Mouse (Mus musculus): ENCODE results near the gene Trit1. TPM values are rescaled to one million over a fixed set of nuclear protein-coding genes. Genes with fewer than 3 reads are reported as not detected.

The Trit1 gene
- 27.6 and 28.2 TPM in 2 replicates for polyA plus RNA-seq (2016; fragmentation: Nextera tagmentation; extraction: Ambion mirVana)

GRCm38 (mm10) chr4:123016451-123016957 is at the start of gene Trit1:
TSS of gene Trit1 (plus strand) at chr4:123016597.
- DNase-seq (ENCODE audit: low spot score): peak; percentile 98
- Histone ChIP-seq H3K27ac (replicated peaks) (peak within 1 kb of the TSS; percentile 97), H3K27me3 (ENCODE audit: low read depth, poor library complexity, severe bottlenecking) (no peaks in the 10 kb centered on the region), H3K36me3 (peaks cover 31% of the 10 kb centered on the region), H3K4me1 (peaks cover 66% of the 10 kb centered on the region), H3K9me3 (replicated peaks) (no peaks in the 10 kb centered on the region), H3K4me3 (peak within 1 kb of the TSS; percentile 94)
- 0% methylated on average over 34 of the region's 34 CpGs for WGBS

DNA sequence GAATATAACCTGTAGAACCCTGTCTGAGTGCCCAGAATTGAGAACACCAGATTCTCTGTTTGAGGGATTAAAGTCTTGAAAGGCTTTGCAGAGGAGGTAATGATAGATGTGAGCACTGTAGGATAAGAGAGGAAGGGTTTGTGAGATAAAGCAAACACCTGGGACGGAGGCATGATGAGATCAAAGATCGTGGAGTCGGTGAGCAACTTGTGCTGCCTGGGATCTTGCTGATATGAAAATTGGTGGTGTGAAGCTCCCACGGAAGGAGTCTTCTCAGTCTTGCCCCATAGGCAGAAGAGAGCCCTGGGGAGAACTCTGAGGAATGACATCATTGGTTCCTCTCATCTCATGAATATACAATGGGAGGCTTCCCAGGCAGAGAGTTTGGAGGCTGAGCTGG is 48.3 kb upstream of the Trit1 start:
- no peaks in the 10 kb centered on the region for H3K9me3 ChIP-seq (replicated peaks)
- no peaks in the 10 kb centered on the region for H3K36me3 ChIP-seq
- H3K27me3 ChIP-seq (ENCODE audit: low read depth, poor library complexity, severe bottlenecking): peaks cover 10% of the 10 kb centered on the region; the same call in 1 of the 2 replicates
- H3K4me3 ChIP-seq: no peak overlapping the region
- 88% methylated on average over 4 of the region's 4 CpGs for WGBS
- no peak overlapping the region for H3K27ac ChIP-seq (replicated peaks)
- no peak for DNase-seq (ENCODE audit: low spot score)
- H3K4me1 ChIP-seq: peaks cover 2% of the 10 kb centered on the region

DNA sequence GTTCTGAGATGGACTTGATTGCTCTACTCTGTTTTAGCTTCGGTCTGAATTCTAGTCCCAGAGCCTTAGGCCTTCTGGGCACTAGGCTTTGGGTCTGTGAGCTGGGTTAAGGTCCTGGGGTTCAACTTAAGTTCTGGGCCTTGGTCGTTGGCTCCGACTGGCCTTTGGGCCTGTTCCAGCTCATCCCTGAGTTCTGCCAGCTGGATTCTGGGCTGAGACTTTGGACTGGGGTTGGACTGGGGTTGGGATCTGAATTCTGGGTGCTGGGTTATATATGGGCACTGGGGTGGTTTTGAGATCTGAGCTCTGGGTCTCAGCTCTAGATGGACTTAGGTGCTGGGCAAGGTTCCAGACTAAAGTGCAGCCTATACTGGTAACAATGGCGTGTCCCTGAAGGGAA is 45.2 kb upstream of the Trit1 start:
- no peaks in the 10 kb centered on the region for H3K4me1 ChIP-seq
- no peaks in the 10 kb centered on the region for H3K36me3 ChIP-seq
- no peaks in the 10 kb centered on the region for H3K9me3 ChIP-seq (replicated peaks)
- no peak for DNase-seq (ENCODE audit: low spot score)
- no peak overlapping the region for H3K4me3 ChIP-seq
- no peak overlapping the region for H3K27ac ChIP-seq (replicated peaks)
- WGBS: 92% methylated on average over 4 of the region's 4 CpGs
- H3K27me3 ChIP-seq (ENCODE audit: low read depth, poor library complexity, severe bottlenecking): no peaks in the 10 kb centered on the region

DNA sequence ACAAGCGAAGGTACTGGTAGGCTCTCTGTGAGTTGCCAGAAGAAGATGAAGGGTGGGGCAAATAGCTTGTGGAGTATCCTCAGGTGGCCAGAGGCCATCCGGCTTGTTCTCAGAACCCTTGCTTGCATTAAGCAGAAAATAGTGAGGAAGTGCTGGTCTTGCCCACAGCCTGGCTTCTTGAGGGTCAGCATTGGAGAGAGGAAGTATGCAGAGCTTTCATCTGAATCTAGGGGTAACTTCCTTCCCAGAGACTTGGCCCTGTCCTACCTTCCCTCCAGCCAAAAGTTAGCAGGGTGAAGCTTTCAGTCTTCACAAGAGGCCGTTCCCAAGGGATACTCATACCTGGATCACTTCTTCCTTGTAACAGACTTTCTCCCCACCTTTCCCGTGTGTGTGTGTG is 44.8 kb upstream of the Trit1 start:
- Histone ChIP-seq H3K27me3 (ENCODE audit: low read depth, poor library complexity, severe bottlenecking) (no peaks in the 10 kb centered on the region), H3K27ac (replicated peaks) (no peak overlapping the region), H3K36me3 (no peaks in the 10 kb centered on the region), H3K4me3 (no peak overlapping the region), H3K4me1 (no peaks in the 10 kb centered on the region), H3K9me3 (replicated peaks) (no peaks in the 10 kb centered on the region)
- WGBS: 88% methylated on average over 4 of the region's 4 CpGs
- no peak for DNase-seq (ENCODE audit: low spot score)

DNA sequence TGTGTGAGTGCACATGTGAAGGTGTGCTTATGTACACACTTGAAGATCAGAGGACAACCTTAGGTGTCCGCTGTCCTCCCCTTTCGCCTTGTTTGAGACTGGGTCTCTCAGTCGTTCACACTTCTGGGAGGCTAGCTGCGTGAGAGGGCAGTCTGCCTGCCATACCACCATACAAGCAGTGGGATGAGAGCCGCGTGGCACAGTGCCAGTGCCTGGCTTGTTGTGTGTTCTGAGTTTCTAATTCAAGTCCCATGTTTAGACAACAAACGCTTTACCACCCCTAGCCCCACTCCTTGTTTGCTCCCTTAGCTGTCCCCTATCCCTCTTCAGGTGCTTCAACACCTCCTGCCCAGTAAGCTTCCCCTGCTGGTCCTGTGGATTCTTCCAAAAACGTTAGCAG is 44.3 kb upstream of the Trit1 start:
- H3K27ac ChIP-seq (replicated peaks): no peak overlapping the region
- H3K9me3 ChIP-seq (replicated peaks): no peaks in the 10 kb centered on the region
- WGBS: 72% methylated on average over 8 of the region's 8 CpGs

DNA sequence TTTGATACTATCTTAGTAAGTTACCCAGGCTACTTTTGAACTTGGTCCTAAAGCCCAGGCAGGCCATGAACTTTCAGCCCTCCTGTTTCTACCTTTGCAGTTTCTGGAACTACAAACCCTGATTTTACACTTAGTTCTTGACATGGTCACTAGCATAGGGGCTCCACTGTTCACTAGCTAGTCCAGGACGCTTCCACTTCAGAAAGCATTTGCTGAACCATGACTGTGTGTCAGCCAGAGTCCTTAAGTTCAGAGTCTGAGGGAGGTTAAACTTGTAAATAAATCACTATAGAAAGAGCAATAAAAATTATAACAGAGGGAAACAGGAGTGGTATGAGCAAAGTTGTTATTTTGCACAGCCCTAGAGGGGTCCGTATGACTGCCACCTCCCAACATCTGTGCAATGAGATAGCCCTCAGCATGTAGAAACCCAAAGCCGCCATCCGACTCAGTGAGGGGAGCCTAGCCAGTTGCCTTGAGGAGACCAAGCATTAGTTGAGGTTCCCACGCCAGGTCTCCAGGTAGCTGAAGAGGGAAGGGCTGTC is 41.3 kb upstream of the Trit1 start:
- no peaks in the 10 kb centered on the region for H3K36me3 ChIP-seq
- 88% methylated on average over 5 of the region's 5 CpGs for WGBS
- H3K9me3 ChIP-seq (replicated peaks): no peaks in the 10 kb centered on the region
- H3K27ac ChIP-seq (replicated peaks): no peak overlapping the region
- no peak overlapping the region for H3K4me3 ChIP-seq
- no peaks in the 10 kb centered on the region for H3K4me1 ChIP-seq
- DNase-seq (ENCODE audit: low spot score): no peak
- H3K27me3 ChIP-seq (ENCODE audit: low read depth, poor library complexity, severe bottlenecking): no peaks in the 10 kb centered on the region

More for the DNA sequence above, 44.3 kb upstream of the Trit1 start:
- no peaks in the 10 kb centered on the region for H3K4me1 ChIP-seq
- H3K27me3 ChIP-seq (ENCODE audit: low read depth, poor library complexity, severe bottlenecking): no peaks in the 10 kb centered on the region
- H3K36me3 ChIP-seq: no peaks in the 10 kb centered on the region
- H3K4me3 ChIP-seq: no peak overlapping the region
- no peak for DNase-seq (ENCODE audit: low spot score)

GRCm38 (mm10) chr4:122976885-122977284 is 39.5 kb upstream of the Trit1 start:
- DNase-seq (ENCODE audit: low spot score): no peak
- H3K27ac ChIP-seq (replicated peaks): no peak overlapping the region
- H3K27me3 ChIP-seq (ENCODE audit: low read depth, poor library complexity, severe bottlenecking): peaks cover 8% of the 10 kb centered on the region
- H3K4me1 ChIP-seq: peaks cover 4% of the 10 kb centered on the region; the same call in 1 of the 2 replicates
- no peaks in the 10 kb centered on the region for H3K36me3 ChIP-seq
- no peaks in the 10 kb centered on the region for H3K9me3 ChIP-seq (replicated peaks)
- H3K4me3 ChIP-seq: no peak overlapping the region
- 78% methylated on average over 4 of the region's 4 CpGs for WGBS

GRCm38 (mm10) chr4:122978850-122979249 is 37.5 kb upstream of the Trit1 start:
- Histone ChIP-seq H3K36me3 (no peaks in the 10 kb centered on the region), H3K27me3 (ENCODE audit: low read depth, poor library complexity, severe bottlenecking) (peaks cover 28% of the 10 kb centered on the region), H3K4me3 (no peak overlapping the region), H3K4me1 (peaks cover 17% of the 10 kb centered on the region), H3K9me3 (replicated peaks) (no peaks in the 10 kb centered on the region), H3K27ac (replicated peaks) (no peak overlapping the region)
- WGBS: 81% methylated on average over 2 of the region's 2 CpGs
- no peak for DNase-seq (ENCODE audit: low spot score)

GRCm38 (mm10) chr4:122979826-122980225 is 36.6 kb upstream of the Trit1 start:
- 77% methylated on average over 3 of the region's 3 CpGs for WGBS
- Histone ChIP-seq H3K9me3 (replicated peaks) (no peaks in the 10 kb centered on the region), H3K27ac (replicated peaks) (no peak overlapping the region), H3K27me3 (ENCODE audit: low read depth, poor library complexity, severe bottlenecking) (peaks cover 36% of the 10 kb centered on the region), H3K4me1 (peaks cover 17% of the 10 kb centered on the region), H3K36me3 (no peaks in the 10 kb centered on the region), H3K4me3 (no peak overlapping the region)
- no peak for DNase-seq (ENCODE audit: low spot score)

DNA sequence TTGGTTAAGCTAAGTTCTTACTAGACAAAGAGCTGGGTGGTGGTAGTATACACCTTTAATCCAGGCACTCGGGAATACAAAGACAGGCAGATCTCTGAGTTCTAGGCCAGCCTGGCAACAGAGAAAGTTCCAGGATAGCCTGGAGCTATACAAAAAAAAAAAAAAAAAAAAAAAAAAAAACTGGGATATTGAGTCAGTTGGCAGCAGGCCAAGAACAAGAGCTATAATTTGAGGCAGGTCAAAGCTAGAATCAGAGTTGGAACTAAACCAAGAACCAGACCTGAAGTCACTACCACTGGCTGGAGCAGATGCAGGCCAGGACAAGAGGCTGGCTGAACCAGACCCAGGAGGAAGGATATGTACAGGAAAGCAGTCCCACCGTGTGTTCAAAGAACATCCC is 35.7 kb upstream of the Trit1 start:
- no peaks in the 10 kb centered on the region for H3K9me3 ChIP-seq (replicated peaks)
- WGBS: 82% methylated on average over 2 of the region's 2 CpGs
- no peak for DNase-seq (ENCODE audit: low spot score)
- H3K4me1 ChIP-seq: peaks cover 17% of the 10 kb centered on the region
- H3K27me3 ChIP-seq (ENCODE audit: low read depth, poor library complexity, severe bottlenecking): peaks cover 36% of the 10 kb centered on the region
- no peak overlapping the region for H3K27ac ChIP-seq (replicated peaks)
- no peaks in the 10 kb centered on the region for H3K36me3 ChIP-seq
- no peak overlapping the region for H3K4me3 ChIP-seq

DNA sequence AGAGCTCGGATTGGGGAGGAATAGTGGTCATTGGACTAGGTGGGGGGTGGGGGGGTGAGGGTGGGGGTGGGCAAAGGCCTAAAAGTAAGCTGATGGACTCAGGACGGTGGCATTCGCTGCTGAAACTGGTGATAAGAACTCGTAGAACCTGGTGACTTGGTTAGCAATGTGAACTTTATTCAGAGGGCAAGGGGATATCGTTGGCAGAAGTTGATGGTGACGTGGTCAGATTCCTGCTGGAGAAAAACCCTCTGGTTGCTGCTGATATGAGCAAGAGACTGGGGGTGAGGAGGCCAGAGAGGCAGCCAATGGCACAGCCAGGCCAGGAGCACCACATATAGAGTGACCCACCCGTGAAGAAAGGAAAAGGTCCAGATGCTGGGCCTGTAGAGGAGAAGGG is 35.2 kb upstream of the Trit1 start:
- no peaks in the 10 kb centered on the region for H3K36me3 ChIP-seq
- DNase-seq (ENCODE audit: low spot score): no peak
- 89% methylated on average over 7 of the region's 7 CpGs for WGBS
- no peak overlapping the region for H3K4me3 ChIP-seq
- H3K9me3 ChIP-seq (replicated peaks): no peaks in the 10 kb centered on the region
- H3K27me3 ChIP-seq (ENCODE audit: low read depth, poor library complexity, severe bottlenecking): peaks cover 36% of the 10 kb centered on the region
- no peak overlapping the region for H3K27ac ChIP-seq (replicated peaks)
- peaks cover 17% of the 10 kb centered on the region for H3K4me1 ChIP-seq

- Histone ChIP-seq H3K9me3 (replicated peaks) (no peaks in the 10 kb centered on the region), H3K36me3 (no peaks in the 10 kb centered on the region), H3K4me3 (no peak overlapping the region), H3K4me1 (peaks cover 17% of the 10 kb centered on the region), H3K27ac (replicated peaks) (no peak overlapping the region), H3K27me3 (ENCODE audit: low read depth, poor library complexity, severe bottlenecking) (peaks cover 36% of the 10 kb centered on the region)
- no peak for DNase-seq (ENCODE audit: low spot score)
- 52% methylated on average over 3 of the region's 3 CpGs for WGBS
Measured at GRCm38 (mm10) chr4:122981930-122982329, 34.5 kb upstream of the Trit1 start.

DNA sequence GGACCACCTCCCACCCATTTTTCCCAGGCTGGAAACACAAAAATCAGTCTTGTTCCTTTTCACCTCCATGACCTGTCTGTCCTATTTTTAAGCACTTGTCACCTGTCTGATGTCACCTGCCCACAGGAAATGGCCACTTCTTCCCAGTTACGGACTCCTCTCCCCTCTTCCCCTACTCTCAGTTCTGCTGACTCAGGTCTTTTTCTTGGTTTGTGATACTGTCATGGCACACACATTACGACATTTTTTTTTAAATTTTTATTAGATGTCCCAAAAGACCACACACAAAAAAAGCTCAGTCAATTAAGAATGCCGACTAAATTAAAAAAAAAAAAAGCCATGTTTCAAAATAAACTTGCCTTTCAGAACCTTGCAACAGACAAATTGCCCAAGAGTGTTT is 33.9 kb upstream of the Trit1 start:
- Histone ChIP-seq H3K27ac (replicated peaks) (no peak overlapping the region), H3K9me3 (replicated peaks) (no peaks in the 10 kb centered on the region), H3K36me3 (no peaks in the 10 kb centered on the region), H3K4me1 (peaks cover 17% of the 10 kb centered on the region), H3K4me3 (no peak overlapping the region), H3K27me3 (ENCODE audit: low read depth, poor library complexity, severe bottlenecking) (peaks cover 36% of the 10 kb centered on the region)
- DNase-seq (ENCODE audit: low spot score): no peak
- 84% methylated on average over 3 of the region's 3 CpGs for WGBS
